Mouse (Mus musculus) testis, adult 2 months (tissue): ENCODE measurements around the gene Ripk3. TPM values are rescaled to one million over a fixed set of nuclear protein-coding genes. Genes with fewer than 3 reads are reported as not detected.

Source experiments
- H3K27ac ChIP-seq: fragments of 200-500 bp; 2 replicates; pipeline ENCODE4 v1.5.1; 2012; ENCODE audit warnings: low read depth, low read length; ENCODE audit not compliant: control insufficient read depth, insufficient read depth
- H3K27me3 ChIP-seq: fragments of 200-500 bp; 2 replicates; pipeline ENCODE4 v1.6.1; 2012; ENCODE audit warnings: mild to moderate bottlenecking, low read length, moderate library complexity; ENCODE audit not compliant: control insufficient read depth, insufficient read depth
- H3K36me3 ChIP-seq: fragments of 200-500 bp; 2 replicates; pipeline ENCODE4 v1.6.1; 2012; ENCODE audit warnings: mild to moderate bottlenecking, low read length; ENCODE audit not compliant: control insufficient read depth, insufficient read depth
- H3K4me1 ChIP-seq: fragments of 200-500 bp; 2 replicates; pipeline ENCODE4 v1.6.1; 2012; ENCODE audit warnings: low read length; ENCODE audit not compliant: control insufficient read depth, insufficient read depth
- H3K4me3 ChIP-seq: fragments of 200-500 bp; 2 replicates; pipeline ENCODE4 v1.5.1; 2012; ENCODE audit warnings: low read depth, mild to moderate bottlenecking, low read length, moderate library complexity, mixed read lengths; ENCODE audit not compliant: control insufficient read depth
- CTCF ChIP-seq: fragments of 200-500 bp; IDR thresholded peaks from 2 replicates; pipeline ENCODE4 v1.5.1; 2012; ENCODE audit warnings: low read depth, mild to moderate bottlenecking, inconsistent platforms, low read length, moderate library complexity; ENCODE audit not compliant: control insufficient read depth, insufficient read depth, insufficient replicate concordance
- POLR2A ChIP-seq: fragments of 200-500 bp; IDR thresholded peaks from 2 replicates; pipeline ENCODE4 v1.6.1; 2012; ENCODE audit warnings: low read depth, mild to moderate bottlenecking, inconsistent platforms, low read length, moderate library complexity; ENCODE audit not compliant: control insufficient read depth
- polyA plus RNA-seq: library from polyadenylated mRNA; depleted of rRNA; stranded (reverse); fragments of >200 nt; gene quantifications from 2 replicates; pipeline ENCODE4 v1.2.3, GENCODE M21; 2012

Gene Ripk3
- polyA plus RNA-seq, 1 experiment: 4.8 TPM

- TF ChIP-seq POLR2A (no peak), CTCF (no peak)
- no peaks in the 10 kb centered on the region for H3K27me3 ChIP-seq
- no peaks in the 10 kb centered on the region for H3K36me3 ChIP-seq
- no peak overlapping the region for H3K4me3 ChIP-seq
- peaks cover 6% of the 10 kb centered on the region for H3K4me1 ChIP-seq
- no peak overlapping the region for H3K27ac ChIP-seq
These were observed 7.9 kb downstream of the Ripk3 start for GRCm38 (mm10) chr14:55780736-55781135.

- Histone ChIP-seq H3K4me3 (no peak overlapping the region), H3K27ac (no peak overlapping the region), H3K4me1 (peaks cover 6% of the 10 kb centered on the region), H3K36me3 (no peaks in the 10 kb centered on the region), H3K27me3 (no peaks in the 10 kb centered on the region)
- TF ChIP-seq CTCF: no peak
- TF ChIP-seq POLR2A: no peak
These were observed 9.0 kb downstream of the Ripk3 start for GRCm38 (mm10) chr14:55779656-55780055.

GRCm38 (mm10) chr14:55778686-55779085 is 10.0 kb downstream of the Ripk3 start:
- TF ChIP-seq POLR2A: no peak
- TF ChIP-seq CTCF: no peak
- Histone ChIP-seq H3K27me3 (no peaks in the 10 kb centered on the region), H3K36me3 (no peaks in the 10 kb centered on the region), H3K4me1 (peaks cover 2% of the 10 kb centered on the region), H3K27ac (no peak overlapping the region), H3K4me3 (no peak overlapping the region)

GRCm38 (mm10) chr14:55777806-55778205 is 10.9 kb downstream of the Ripk3 start:
- H3K4me1 ChIP-seq: no peaks in the 10 kb centered on the region
- H3K27me3 ChIP-seq: no peaks in the 10 kb centered on the region
- H3K36me3 ChIP-seq: no peaks in the 10 kb centered on the region
- no peak overlapping the region for H3K4me3 ChIP-seq
- no peak overlapping the region for H3K27ac ChIP-seq
- TF ChIP-seq POLR2A: no peak
- TF ChIP-seq CTCF: no peak

- Histone ChIP-seq H3K27me3 (no peaks in the 10 kb centered on the region), H3K4me1 (no peaks in the 10 kb centered on the region), H3K36me3 (no peaks in the 10 kb centered on the region), H3K4me3 (no peak overlapping the region), H3K27ac (no peak overlapping the region)
- TF ChIP-seq POLR2A (no peak), CTCF (no peak)
These were observed 11.5 kb downstream of the Ripk3 start for GRCm38 (mm10) chr14:55777176-55777575.

- H3K27me3 ChIP-seq: no peaks in the 10 kb centered on the region
- H3K4me3 ChIP-seq: no peak overlapping the region
- H3K4me1 ChIP-seq: no peaks in the 10 kb centered on the region
- TF ChIP-seq POLR2A (no peak), CTCF (no peak)
- no peaks in the 10 kb centered on the region for H3K36me3 ChIP-seq
- no peak overlapping the region for H3K27ac ChIP-seq
These were observed 12.0 kb downstream of the Ripk3 start for GRCm38 (mm10) chr14:55776711-55777110.

- TF ChIP-seq POLR2A: no peak
- Histone ChIP-seq H3K36me3 (no peaks in the 10 kb centered on the region), H3K27ac (no peak overlapping the region), H3K27me3 (no peaks in the 10 kb centered on the region), H3K4me3 (no peak overlapping the region), H3K4me1 (peaks cover 8% of the 10 kb centered on the region)
These were observed 19.5 kb downstream of the Ripk3 start for GRCm38 (mm10) chr14:55769087-55769703.

GRCm38 (mm10) chr14:55768555-55768954 is 20.1 kb downstream of the Ripk3 start:
- no peaks in the 10 kb centered on the region for H3K27me3 ChIP-seq
- H3K4me3 ChIP-seq: no peak overlapping the region
- no peaks in the 10 kb centered on the region for H3K36me3 ChIP-seq
- no peak for TF ChIP-seq CTCF
- no peak for TF ChIP-seq POLR2A
- H3K4me1 ChIP-seq: peaks cover 8% of the 10 kb centered on the region
- H3K27ac ChIP-seq: no peak overlapping the region
